Mouse (Mus musculus): ENCODE data around the gene Jak3.
"Not testable (repeated sequence)": the region's sequence is repeated elsewhere in the genome, so short reads cannot be mapped to it uniquely, and the experiment has no call there.

Jak3 gene

GRCm38 (mm10) chr8:71725122-71725924 is 49.2 kb downstream of the Jak3 start, which contains the start of gene Fcho1:
Fcho1 (minus strand) TSS chr8:71725716.
- DNase-seq: peak; percentile 93

- DNase-seq: peak; percentile 84
These were observed 52.2 kb downstream of the Jak3 start for GRCm38 (mm10) chr8:71728240-71728785.

GRCm38 (mm10) chr8:71728826-71729620 is 52.9 kb downstream of the Jak3 start:
- peak; percentile 63 for DNase-seq

- DNase-seq: peak; percentile 64
These were observed 55.6 kb downstream of the Jak3 start for GRCm38 (mm10) chr8:71731652-71732230.

- not testable (repeated sequence) for DNase-seq
These were observed 62.2 kb downstream of the Jak3 start for GRCm38 (mm10) chr8:71738316-71738715.
